Mouse (Mus musculus): ENCODE data around the gene Hoxa5. TPM values are rescaled to one million over a fixed set of nuclear protein-coding genes. Genes with fewer than 3 reads are reported as not detected.
A peak's percentile ranks its signal among the peaks of the same experiment; 100 is the strongest.

Hoxa5 gene
- polyA plus RNA-seq, 1 experiment from 2014 or later: 21.4 TPM

DNA sequence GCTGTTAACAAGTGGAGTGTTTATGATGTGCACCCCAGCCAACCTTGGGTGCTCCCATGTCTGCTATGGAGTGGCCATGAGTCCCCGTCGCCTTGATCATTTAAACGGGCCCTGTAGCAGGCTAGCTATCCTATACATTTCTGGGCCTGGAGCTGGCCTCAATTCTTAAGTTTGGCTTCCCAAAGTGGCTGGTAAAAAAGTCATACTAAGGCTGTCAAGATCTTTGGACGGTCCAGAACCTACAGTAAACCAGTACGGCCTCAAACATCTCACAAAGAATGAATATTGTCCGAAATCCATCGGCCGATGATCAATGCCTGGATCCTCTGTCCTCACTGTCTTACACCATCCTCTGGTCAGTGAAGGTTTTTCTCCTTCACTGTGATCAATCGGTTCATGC is 30.9 kb upstream of the Hoxa5 start:
- ChIA-PET POLR2A (interaction anchor here (21.2 to 37.4 kb wide), 3 partner anchors 4 to 58 kb away, joined by 378 to 778 read pairs (median 778); partner anchors contain the start of genes 5730596B20Rik, Gm28308, Hoxa10 and Hoxa11), CTCF (interaction anchor here (0.9 to 2.3 kb wide), 4 partner anchors 10 to 60 kb away, joined by 3 to 11 read pairs (median 4); partner anchors contain the start of genes Gm28308, Hoxa11 and Hoxa3)
- ATAC-seq: no peak
- DNase-seq (ENCODE audit: low read depth, low spot score): no peak
- TF ChIP-seq CTCF (IDR thresholded peaks at IDR 0.05): no peak
- in situ Hi-C loops (cut with MboI; ENCODE audit: low pct_unique_long_range_greater_than_20kb): loop anchor here (25.0 kb wide), 1 partner anchor 1248 kb away; no protein-coding TSS in a partner anchor
- H3K27me3 ChIP-seq: no peaks in the 10 kb centered on the region

DNA sequence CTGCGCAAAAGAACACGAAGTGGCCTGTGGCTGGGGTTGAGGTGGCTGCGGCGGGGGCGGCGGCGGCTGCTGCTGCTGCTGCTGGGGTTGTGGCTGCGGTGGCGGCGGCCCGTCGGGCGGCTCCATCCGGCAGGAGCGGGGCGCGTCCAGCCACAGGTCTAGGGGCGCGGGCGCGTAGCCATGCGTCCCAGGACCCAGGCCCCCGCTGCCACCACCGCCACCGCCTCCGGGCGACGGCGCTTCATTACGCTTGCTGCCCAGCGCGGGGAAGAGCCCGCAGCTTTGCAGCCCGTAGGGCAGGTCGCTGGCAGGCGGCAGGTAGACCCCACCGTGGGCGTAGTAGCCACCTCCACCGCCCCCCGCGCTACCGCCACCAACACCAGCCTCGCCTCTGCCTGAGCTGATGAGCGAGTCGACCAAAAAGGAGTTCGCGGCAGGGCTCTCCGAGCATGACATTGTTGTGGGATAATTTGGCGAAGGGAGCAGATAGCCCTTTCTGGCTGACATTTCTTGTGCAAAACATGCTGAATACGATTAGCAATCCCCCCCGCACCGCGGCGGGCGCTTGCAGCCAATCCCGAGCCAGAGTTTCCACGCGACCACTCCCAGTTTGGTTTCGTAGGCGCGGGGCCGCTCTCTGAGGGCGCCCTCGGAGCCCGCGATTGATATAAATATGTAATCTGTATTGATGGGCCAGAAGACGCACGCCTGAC is 30.2 kb upstream of the Hoxa5 start:
- TF ChIP-seq CTCF (IDR thresholded peaks at IDR 0.05): no peak
- peak; percentile 10 for ATAC-seq
- in situ Hi-C loops (cut with MboI; ENCODE audit: low pct_unique_long_range_greater_than_20kb): loop anchor here (25.0 kb wide), 1 partner anchor 1247 kb away; no protein-coding TSS in a partner anchor
- ChIA-PET POLR2A (interaction anchor here (1.9 to 37.4 kb wide), 4 partner anchors 4 to 73 kb away, joined by 8 to 778 read pairs (median 578); partner anchors contain the start of genes 5730596B20Rik, Gm28308, Hoxa10 and Hoxa11), CTCF (interaction anchor here (0.9 to 1.6 kb wide), 4 partner anchors 11 to 233 kb away, joined by 3 to 4 read pairs (median 3); partner anchors contain the start of gene Hoxa7)
- H3K27me3 ChIP-seq: no peaks in the 10 kb centered on the region
- DNase-seq (ENCODE audit: low read depth, low spot score): no peak

DNA sequence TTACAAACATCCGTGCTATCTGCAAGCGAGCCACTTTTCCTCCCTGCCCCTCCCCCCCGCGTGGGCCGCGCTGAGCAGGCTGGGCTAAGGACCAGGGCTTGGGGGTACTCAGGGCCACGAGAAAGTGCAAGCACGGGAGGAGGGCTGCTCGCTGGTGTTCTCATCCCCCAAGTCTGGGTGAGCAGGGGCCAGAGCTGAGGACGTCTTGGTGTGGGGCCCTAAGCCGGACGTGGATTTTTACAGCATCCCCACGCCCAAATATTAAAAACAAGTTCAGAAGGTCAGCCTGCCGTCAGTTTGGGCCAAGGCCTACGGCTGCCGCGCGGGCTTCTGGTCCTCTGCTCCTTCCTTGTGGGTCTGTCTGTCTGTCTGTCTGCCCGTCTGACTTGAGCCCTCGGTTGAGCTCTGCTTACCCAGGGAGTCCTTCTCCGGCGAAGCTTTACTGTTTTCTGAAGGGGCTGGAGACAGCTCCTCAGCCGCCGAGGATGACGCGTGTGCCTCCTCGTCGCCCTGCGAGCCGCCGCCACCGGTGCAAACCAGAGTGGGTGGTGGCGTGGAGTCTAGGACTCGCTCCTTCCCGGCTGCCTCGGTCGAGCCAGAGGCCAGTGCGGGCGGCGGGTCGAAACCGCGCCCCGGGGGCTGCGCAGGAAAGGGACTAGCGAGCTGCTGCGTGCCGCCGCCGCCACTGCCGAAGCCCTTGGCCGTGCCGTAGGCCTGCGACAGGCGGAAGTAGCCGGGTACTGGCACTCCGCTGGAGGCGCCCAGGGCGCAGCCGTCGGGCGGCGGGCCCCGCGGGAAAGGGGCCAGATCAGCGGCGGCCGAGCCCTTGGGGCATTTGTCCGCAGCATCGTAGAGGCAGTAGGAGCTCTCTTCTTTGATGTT is 29.4 kb upstream of the Hoxa5 start:
- CTCF ChIA-PET: interaction anchor here (0.6 to 1.6 kb wide), 5 partner anchors 10 to 232 kb away, joined by 3 to 8 read pairs (median 4); partner anchors contain the start of gene Hoxa7
- no peak for TF ChIP-seq CTCF (IDR thresholded peaks at IDR 0.05)
- ATAC-seq (no peak), DNase-seq (ENCODE audit: low read depth, low spot score) (peak; percentile 31)
- POLR2A ChIA-PET: interaction anchor here (1.9 to 37.4 kb wide), 4 partner anchors 5 to 73 kb away, joined by 8 to 778 read pairs (median 578); partner anchors contain the start of genes 5730596B20Rik, Gm28308, Hoxa10 and Hoxa11
- in situ Hi-C loops (cut with MboI; ENCODE audit: low pct_unique_long_range_greater_than_20kb): loop anchor here (25.0 kb wide), 1 partner anchor 1246 kb away; no protein-coding TSS in a partner anchor
- H3K27me3 ChIP-seq: no peaks in the 10 kb centered on the region

DNA sequence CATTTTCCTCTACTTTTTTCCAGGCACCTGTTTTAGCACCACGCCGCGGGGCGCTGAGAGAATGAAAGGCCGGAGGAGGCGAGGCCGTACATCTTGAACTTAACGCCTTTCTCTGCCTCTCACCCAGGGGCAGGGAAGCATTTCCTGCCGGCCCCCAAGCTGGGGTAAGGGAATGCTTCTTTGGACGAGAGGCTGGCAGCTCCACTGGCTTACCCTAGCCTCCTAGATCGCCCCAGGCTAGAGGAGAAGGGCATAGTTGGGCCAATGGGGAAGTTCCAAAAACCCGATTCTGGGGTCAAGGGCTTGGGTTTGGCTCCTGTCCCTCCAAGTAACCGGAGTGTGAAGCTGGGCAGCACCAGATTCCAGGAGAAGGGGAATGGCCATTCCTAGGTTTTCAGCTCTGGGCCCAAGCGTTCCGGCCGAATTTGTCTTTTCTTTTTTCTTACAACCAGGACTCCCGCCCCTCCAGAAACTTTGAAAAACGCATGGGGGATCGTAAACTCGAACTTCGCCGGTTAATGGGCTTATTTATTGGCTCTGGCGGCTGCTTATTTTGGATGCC is 28.7 kb upstream of the Hoxa5 start:
- no peaks in the 10 kb centered on the region for H3K27me3 ChIP-seq
- ATAC-seq: no peak
- no peak for TF ChIP-seq CTCF (IDR thresholded peaks at IDR 0.05)
- POLR2A ChIA-PET: interaction anchor here (0.6 to 37.4 kb wide), 6 partner anchors 6 to 610 kb away, joined by 4 to 778 read pairs (median 193); partner anchors contain the start of genes 5730596B20Rik, Gm28308, Hoxa10 and Hoxa11
- in situ Hi-C loops (cut with MboI; ENCODE audit: low pct_unique_long_range_greater_than_20kb): loop anchor here (25.0 kb wide), 1 partner anchor 1246 kb away; no protein-coding TSS in a partner anchor
- CTCF ChIA-PET: interaction anchor here (0.6 to 1.6 kb wide), 5 partner anchors 9 to 231 kb away, joined by 3 to 8 read pairs (median 4); partner anchors contain the start of gene Hoxa7
- DNase-seq (ENCODE audit: low read depth, low spot score): peak; percentile 17

DNA sequence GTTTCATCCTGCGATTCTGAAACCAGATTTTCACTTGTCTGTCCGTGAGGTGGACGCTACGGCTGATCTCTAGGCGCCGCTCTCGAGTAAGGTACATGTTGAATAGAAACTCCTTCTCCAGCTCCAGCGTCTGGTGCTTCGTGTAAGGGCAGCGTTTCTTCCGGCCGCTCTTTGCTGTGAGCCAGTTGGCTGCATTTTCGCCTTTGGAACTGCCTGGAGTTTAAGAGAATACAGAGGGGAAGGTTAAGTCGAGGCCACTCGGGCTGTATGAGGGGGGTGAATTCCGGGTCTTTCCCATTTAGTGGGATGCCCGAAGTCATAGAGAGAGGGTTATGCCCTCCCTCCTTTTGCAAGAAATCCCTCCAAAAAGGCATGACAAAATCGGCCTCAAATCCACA is 28.2 kb upstream of the Hoxa5 start:
- no peak for TF ChIP-seq CTCF (IDR thresholded peaks at IDR 0.05)
- no peaks in the 10 kb centered on the region for H3K27me3 ChIP-seq
- in situ Hi-C loops (cut with MboI; ENCODE audit: low pct_unique_long_range_greater_than_20kb): loop anchor here (25.0 kb wide), 1 partner anchor 1245 kb away; no protein-coding TSS in a partner anchor
- ChIA-PET POLR2A (interaction anchor here (0.6 to 37.4 kb wide), 6 partner anchors 6 to 611 kb away, joined by 4 to 778 read pairs (median 193); partner anchors contain the start of genes 5730596B20Rik, Gm28308, Hoxa10 and Hoxa11), CTCF (interaction anchor here (1.0 to 4.3 kb wide), 5 partner anchors 9 to 14 kb away, joined by 4 to 23 read pairs (median 6); partner anchors contain the start of gene Hoxa7)
- ATAC-seq: no peak
- peak; percentile 20 for DNase-seq (ENCODE audit: low read depth, low spot score)

DNA sequence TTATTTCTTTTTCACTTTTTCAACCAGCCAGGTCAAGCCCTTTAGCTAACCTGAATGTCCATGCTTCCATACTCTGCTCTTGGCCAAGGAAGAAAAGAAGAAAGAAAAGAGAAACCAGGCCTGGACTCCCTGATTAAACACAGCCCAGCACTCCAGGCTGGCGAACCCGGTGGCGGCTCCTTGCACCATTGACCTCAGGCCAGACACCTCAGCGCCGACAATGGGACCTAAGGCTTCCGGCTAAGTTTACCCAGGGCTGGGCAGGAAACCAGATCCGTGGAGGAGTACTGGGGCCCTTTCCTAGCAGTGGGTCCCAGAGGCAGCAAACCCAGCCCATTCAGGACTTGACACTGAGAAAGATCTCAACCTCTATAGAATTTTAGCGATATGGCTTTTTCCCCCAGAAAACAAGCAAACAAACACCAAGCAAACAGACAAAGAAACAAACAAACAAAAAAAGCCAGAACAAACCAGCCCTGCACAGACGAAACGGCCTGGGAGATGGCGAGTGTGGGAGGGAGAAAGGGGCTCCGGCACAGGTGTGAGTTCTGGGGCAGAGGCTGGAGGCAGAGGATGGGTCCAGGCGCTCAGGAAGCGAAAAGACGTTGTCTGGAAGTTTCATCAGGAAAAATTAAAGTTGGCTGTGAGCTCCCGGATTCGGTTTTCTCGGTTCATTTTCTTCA is 27.6 kb upstream of the Hoxa5 start:
- TF ChIP-seq CTCF (IDR thresholded peaks at IDR 0.05): no peak
- in situ Hi-C loops (cut with MboI; ENCODE audit: low pct_unique_long_range_greater_than_20kb): loop anchor here (25.0 kb wide), 1 partner anchor 1245 kb away; no protein-coding TSS in a partner anchor
- H3K27me3 ChIP-seq: no peaks in the 10 kb centered on the region
- ATAC-seq: no peak
- POLR2A ChIA-PET: interaction anchor here (0.6 to 37.4 kb wide), 6 partner anchors 7 to 848 kb away, joined by 4 to 778 read pairs (median 191); partner anchors contain the start of genes 5730596B20Rik, Gm28308, Hoxa10 and Hoxa11
- CTCF ChIA-PET: interaction anchor here (1.4 to 4.3 kb wide), 6 partner anchors 7 to 17 kb away, joined by 4 to 23 read pairs (median 6); partner anchors contain the start of genes Hoxa10 and Hoxa11
- DNase-seq (ENCODE audit: low read depth, low spot score): peak; percentile 25

DNA sequence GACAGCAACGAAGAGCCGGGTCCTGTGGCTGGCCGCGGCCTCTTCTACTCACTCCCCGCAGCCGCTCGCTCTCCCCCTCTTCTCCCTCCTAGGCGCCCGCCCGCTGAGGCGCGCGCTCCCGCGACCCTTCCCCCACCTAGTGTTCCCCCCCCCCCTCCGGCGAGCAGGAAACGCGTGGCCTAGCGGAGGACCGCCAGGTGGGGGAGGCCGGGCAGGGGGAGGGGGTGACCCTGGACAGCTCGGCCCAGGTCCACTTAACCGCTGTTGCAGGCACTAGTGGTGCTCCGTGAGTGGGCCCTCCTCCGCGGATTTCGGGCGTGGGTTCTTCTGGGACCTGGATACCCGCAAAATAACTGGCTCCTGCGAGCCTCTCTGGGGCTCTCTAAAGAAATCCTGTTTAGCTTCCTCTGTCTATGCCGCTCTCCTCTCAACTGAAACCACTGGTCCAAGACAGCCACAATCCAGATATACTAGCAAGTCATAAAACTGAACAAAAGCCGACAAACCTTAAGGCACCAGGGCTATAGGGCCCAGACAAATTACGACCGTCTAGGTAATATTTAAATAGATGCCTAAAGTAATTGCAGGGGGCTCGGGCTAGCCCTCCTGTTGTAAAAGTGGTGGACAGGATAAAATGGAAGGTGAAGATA is 26.3 kb upstream of the Hoxa5 start, which contains the start of gene Hoxa9:
TSS of gene Hoxa9 (minus strand) at position 574 of the 650 bp plus-strand sequence.
- TF ChIP-seq CTCF (IDR thresholded peaks at IDR 0.05): no peak
- CTCF ChIA-PET: interaction anchor here (0.7 to 4.3 kb wide), 8 partner anchors 9 to 53 kb away, joined by 3 to 23 read pairs (median 4); partner anchors contain the start of genes 5730596B20Rik, Hoxa10, Hoxa11 and Hoxa7
- in situ Hi-C loops (cut with MboI; ENCODE audit: low pct_unique_long_range_greater_than_20kb): loop anchor here (25.0 kb wide), 1 partner anchor 1243 kb away; no protein-coding TSS in a partner anchor
- DNase-seq (ENCODE audit: low read depth, low spot score) (peak; percentile 63), ATAC-seq (no peak)
- POLR2A ChIA-PET: interaction anchor here (21.2 to 37.4 kb wide), 3 partner anchors 8 to 53 kb away, joined by 378 to 778 read pairs (median 778); partner anchors contain the start of genes 5730596B20Rik, Gm28308, Hoxa10 and Hoxa11
- H3K27me3 ChIP-seq: no peaks in the 10 kb centered on the region

Data from Patski (cell line).